Mouse (Mus musculus) thymus, adult 2 months (tissue): ENCODE data around the gene Urgcp.

ENCODE experiments used
- CTCF ChIP-seq: fragments of 200-500 bp; IDR thresholded peaks from 2 replicates; pipeline ENCODE4 v1.5.1; 2012; ENCODE audit warnings: mild to moderate bottlenecking, control low read depth, low read length, moderate library complexity, borderline replicate concordance; ENCODE audit not compliant: control insufficient read depth, poor library complexity, insufficient read depth; ENCODE audit errors: extremely low read depth
- POLR2A ChIP-seq: fragments of 200-500 bp; IDR thresholded peaks from 2 replicates; pipeline ENCODE4 v1.6.1; 2012; ENCODE audit warnings: mild to moderate bottlenecking, low read length, control low read depth, moderate library complexity; ENCODE audit not compliant: control insufficient read depth, poor library complexity, insufficient read depth; ENCODE audit errors: extremely low read depth

DNA sequence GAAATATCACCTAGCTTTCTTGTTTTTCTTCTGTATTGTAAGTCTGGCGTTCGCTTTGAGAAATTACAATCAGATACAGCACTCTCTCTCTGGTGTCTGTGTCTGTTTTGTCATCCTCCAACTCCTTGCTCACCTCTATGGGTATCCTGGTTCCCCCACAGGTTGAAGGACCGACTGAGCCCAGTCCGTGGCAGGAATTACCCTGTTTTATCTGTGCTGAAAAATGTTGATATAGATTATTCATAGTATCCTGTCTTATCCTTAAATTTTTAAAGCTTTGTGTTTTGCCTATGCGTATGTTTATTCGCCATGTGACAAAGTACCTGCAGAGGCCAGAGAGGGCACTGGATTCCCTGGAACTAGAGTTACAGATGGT, 59.2 kb downstream of the Urgcp start:
- no peak for TF ChIP-seq CTCF
- TF ChIP-seq POLR2A = no peak
